Mouse (Mus musculus) right cerebral cortex, postnatal 14 days (tissue): ENCODE measurements around the gene Larp4.

Source experiments
- DNase-seq: peaks from one replicate; pipeline ENCODE4 v3.0.0; 2022

Gene Larp4

DNA sequence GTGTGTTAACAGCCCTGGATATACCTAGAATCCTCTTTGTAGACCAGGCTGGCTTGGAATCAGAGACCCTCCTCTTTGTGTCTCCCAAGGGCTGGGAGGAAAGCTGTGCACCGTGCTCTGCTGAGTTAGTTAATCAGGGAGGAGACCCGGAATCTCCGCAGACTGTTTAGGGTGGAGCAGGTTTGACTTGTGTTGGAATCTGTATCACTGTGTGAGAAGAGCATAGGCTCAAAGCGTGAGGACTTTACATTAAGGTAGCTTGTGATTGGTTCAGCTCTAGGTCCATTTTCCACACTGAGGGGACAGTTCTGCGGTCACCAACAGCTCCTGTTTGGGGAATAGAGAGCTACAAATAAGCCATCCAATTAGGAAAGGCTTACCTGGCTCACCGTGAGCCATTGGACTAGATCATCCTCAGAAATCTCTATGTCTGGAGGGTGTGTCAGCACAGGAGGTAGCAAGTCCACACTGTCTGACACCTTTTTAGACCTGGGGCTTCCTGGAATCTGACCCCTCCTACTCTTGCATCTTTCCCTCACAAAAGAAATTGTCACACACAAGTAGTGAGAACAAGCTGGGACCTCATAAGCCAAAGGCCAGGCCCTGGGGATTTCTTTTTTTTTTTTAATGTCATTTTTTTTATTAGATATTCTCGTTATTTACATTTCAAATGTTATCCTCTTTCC lies 89.9 kb downstream of the Larp4 start:
- DNase-seq, result no peak

DNA sequence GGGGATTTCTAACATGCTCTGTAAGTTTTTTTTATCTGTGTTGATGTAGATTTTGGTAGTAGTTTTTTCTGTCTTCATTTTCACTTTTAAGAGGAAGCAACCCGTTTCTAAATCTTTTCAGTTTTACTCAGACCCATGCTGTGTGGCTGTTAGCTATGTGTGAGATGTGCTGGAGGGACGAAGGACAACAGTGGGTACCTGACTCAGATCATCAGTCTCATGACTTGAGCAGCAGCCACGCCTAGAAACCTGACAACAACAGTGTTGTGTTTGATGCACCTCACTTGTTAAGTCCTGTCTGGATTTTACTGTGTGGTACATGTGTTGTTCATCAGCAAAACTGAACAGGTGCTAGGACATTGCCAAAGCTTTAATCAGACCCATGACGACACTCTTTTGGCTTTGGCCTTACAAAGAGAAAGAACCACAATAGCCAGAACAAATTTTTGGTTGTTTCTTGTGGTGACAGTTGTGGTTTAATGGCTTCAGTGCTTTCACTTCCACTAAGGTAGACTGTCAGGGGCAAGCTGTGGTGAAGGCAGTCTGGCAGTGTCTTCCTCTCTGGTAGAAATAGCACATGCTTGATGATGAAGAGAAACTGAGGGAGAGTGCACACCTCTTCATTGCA lies 90.8 kb downstream of the Larp4 start:
- no peak for DNase-seq

DNA sequence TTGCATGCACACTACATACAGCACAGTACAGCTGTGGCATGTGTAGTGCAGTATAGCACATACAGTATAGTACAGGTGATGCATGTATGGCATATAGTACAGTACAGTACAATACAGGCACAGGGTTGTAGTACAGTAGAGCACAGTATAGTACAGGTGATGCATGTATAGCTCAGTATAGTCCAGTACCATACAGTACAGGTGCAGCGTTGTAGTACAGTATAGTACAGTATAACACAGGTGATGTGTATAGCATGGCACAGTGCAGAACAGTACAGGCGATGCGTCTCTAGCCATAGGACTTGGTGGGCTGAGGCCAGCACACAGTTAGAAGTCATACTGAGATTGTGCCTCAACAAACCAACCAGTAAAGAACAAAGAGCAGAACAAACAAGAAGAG lies 91.5 kb downstream of the Larp4 start:
- no peak for DNase-seq

DNA sequence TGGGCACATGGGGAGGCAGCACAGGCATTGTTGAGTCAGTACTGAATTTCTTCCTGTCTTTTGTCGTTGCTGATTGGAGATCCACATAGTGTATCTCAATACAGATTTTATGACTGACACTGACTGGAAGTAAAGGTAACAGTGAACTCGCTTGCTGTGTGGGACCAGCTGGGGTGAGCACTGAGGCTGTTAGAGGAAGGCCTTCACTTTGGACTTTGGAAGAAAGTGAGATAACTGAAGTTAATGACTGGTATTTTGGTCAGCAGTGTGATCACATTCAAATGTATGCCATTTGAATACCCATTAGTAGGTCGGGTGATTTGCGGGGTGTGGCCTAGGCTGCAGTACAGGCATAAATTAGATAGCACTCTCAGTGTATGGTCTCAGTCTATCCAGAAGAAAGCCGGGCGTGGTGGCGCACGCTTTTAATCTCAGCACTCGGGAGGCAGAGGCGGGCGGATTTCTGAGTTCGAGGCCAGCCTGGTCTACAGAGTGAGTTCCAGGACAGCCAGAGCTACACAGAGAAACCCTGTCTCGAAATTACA lies 93.4 kb downstream of the Larp4 start:
- DNase-seq, result no peak
